Mouse (Mus musculus) ES-CJ7 (cell line): ENCODE data around the gene Lpar3.

Experiments used
- DNase-seq: peaks from one replicate; pipeline ENCODE4 v3.0.0; 2011; ENCODE audit warnings: low read depth, low spot score

The Lpar3 gene

DNA sequence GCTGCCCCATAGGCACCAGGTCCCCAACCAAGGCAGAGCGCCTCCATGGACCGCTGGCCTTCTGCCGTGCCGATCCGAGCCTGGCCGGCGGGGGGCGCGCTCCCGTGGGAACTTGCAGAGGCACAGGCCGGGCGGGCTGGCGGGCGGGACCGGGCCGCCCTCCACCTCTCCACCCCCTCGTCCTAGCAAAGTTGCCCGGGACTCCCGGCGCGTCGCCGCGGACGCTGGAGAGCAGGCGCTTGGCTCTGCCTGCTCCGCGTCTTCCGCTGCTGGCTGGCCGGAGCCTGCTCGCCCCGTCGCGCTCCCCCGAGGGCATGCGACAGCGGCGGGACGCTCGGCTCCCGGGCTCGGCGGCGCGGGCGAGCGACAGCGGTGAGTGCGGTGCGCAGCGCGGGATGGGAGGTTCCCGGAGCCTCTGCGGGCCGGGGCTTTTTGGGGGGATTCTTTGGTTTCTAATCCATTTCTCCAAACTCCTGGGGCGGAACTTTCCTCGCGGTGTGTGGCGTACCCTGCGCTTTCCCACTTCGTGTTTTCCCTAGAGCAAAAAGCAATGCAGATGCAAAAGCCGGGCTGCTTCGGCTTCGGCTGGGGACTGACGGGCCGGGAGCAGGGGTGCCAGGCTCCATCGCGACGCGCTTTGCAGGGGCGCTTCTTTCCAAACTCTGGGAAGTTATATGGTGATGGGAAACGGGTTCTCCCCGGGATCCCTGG lies at the start of gene Lpar3:
Lpar3 (plus strand) TSS at position 188 of the 711 bp plus-strand sequence.
- peak; percentile 68 for DNase-seq

DNA sequence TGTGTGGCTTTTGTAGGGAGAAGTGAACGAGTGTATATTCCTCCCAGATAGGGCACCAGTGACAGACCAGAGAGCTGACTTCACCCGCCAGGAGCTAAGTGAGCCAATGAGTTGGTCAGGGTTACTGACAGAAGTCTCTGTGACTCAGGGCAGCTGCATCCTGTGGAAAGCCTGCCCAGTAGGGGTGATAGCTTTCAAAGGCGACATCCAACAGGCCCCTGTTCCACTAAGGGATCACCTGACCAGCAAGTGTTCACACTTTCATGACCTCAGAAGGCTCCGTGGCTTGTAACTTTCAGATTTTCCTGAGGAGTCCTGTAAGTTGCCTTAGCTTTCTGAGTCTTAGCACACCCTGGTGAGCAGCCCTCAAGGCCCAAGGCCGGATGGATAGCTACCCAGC lies 47.7 kb upstream of the Lpar3 start:
- DNase-seq, result no peak

DNA sequence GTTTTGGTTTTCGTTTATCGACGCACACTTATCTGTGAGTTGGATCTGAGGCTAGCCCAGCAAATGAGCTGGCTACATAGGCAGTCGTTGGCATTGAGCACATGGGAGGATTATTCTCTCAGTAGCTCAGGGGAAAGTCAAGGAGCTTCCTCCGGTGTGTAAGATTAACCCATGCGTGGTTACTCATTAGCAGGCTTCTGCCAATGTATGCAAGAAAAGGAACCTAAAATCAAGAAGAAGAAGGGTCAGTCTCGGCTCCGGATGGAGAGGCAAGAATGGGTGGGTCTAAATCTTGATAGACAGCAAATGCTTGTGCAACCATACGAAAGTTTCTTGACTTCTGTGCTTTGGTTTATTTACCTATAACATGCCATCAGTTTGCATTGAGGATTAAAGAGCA lies 46.5 kb upstream of the Lpar3 start:
- no peak for DNase-seq

- DNase-seq, result no peak
These were observed 43.5 kb upstream of the Lpar3 start for GRCm38 (mm10) chr3:146177295-146177694.

- DNase-seq, result peak; percentile 79
These were observed 42.8 kb upstream of the Lpar3 start for GRCm38 (mm10) chr3:146177748-146178582.

DNA sequence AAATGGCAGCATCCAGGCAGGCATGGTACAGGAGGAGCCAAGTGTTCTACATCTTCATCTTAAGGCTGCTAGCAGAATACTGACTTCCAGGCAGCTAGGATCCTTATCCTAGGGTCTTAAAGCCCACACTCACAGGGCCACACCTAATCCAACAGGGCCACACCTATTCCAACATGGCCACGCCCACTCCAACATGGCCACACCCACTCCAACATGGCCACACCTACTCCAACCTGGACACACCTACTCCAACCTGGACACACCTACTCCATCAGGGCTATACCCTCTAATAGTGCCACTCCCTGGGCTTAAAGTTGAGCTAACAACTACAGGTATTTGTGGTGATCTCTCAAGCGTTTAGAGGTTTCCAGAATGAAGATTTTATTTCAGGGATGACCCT lies 40.4 kb upstream of the Lpar3 start:
- DNase-seq, result peak; percentile 66

- DNase-seq, result peak; percentile 64
These were observed 39.8 kb upstream of the Lpar3 start for GRCm38 (mm10) chr3:146180986-146181385.

- DNase-seq, result peak; percentile 77
These were observed 35.6 kb upstream of the Lpar3 start for GRCm38 (mm10) chr3:146184992-146185657.

DNA sequence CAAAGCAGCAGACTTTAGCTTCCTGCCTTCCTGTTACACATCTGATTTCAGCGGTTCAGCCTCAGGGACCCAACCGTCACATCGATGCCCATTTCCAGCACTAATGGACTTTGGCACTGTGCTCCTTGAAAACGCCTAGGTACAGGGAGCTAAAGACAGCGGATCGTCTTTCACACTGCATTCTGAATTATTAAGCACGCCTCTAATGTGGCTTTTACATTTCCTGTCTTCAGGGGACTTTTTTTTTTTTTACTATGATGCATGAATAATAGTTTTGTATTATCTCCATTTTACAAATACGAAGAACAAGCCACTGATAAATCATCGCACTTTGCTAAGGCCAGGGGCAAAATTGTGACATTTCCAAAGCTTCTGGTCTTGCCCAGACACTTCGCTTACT lies 34.7 kb upstream of the Lpar3 start:
- no peak for DNase-seq

DNA sequence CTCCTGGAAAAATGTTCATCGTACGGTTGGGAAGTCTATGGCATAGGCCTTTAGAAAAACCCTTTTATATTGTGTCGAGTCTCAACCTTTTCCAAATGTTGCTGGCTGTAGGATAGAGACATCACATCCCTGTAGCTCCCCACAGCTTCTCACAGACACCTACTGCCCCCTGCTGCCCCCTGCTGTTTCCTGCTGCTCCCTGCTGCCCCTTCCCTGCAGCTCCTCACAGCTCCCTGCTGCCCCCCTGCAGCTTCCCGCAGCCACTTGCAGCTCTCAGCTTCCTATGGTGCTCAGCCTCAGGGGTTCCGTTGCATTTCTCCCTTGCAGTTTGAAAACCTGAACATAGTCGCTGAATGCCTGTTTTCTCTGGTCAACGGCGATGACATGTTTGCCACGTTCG lies 30.8 kb upstream of the Lpar3 start:
- peak; percentile 63 for DNase-seq

DNA sequence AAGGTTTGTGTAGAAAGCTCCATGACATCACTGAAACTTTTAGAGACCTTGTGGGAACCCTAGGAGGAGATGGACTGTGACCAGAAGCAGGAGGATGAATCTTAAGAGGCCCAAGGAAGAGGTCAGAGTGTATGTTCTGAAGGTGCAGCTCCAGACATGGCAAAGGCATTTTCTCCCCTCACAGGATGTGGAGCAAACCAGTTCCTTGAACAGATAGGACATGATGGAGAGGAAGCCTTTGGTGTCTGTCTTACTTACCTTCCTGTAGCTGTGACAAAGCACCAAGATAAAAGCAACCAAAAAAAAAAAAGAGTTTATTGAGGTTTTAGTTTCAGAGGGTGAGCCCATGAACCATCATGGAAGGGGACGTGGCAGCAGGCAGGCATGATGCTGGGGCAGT lies 28.3 kb upstream of the Lpar3 start:
- DNase-seq, result no peak

DNA sequence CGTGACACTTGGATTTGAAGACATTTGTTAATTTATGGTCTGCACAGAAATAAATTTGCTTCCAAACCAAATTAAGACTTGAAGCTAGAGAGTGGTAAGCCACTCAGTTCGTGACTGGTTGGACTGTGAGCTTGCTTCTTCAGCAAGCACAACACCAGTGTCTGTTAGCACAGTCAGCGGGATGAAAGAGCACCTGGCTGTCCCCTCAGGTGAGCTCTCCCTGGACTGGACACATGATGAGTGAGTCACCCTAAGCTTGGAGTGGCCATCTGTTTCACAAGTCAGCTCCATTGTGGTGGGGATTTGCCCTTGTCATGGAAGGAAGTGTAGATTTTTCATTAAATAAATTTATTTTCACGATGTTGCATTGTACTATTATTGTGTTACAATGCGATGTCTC lies 25.6 kb upstream of the Lpar3 start:
- no peak for DNase-seq

DNA sequence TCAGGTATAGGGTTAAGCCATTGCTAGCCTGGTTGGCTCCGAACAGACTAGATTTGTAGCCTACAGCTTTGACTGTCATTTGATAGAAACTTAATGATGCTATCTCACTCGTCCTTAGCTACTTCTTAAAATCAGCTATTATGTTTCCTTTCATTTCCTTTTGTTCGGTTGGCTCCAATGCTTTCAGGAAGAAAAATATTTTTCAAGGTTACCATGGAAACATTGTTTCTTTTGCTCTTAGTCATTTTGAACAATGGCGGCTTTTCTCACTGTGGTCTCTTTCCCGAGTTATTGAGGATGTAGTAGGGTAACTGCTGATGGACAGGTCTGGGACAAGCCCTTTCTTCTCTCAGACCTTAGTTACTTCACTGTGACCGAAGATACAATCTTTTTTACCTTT lies 24.5 kb upstream of the Lpar3 start:
- no peak for DNase-seq

DNA sequence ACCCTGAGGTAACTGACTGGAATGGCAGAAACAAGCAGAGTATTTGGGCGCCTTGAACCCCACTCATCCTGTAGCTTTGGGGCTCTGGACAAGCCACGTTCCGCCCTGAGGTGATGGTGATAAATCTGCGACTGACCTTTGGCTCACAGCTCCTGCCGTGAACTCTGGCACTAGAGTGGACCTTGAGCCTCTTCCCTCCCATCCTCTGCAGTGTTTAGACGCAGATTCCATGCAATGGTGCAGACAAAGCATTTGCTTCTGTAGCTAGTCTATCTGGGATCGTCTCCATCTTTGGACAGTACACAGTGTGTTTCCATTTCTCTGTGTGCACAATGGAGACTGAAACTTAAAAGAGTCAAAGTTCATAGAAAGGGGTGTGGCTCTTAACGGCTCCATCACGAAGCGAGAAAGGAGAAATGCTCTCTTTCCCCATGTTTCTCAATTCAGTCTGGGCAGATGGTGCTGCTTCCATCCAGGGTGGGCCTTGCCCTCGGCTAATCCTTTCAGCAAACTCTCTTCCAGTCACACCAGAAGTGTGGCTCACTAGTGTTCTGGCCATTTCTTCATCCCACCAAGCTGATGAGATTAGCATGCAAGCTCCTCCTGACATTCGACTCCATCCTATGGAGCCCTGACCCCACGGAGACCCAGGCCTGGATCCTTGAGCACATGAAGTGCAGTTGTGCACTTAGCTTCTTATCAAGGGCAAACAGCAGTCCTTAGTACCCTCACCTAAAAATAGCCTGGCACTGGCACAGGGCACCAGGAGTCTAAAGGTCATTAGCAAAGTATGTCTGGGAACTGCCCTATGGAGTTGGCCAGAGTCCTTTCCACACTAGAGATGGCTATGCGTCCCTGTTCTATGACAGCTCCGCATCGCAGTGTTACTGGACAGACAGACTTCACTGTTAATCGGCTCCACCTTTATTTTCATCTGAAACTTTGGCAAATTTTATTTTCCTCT lies 23.7 kb upstream of the Lpar3 start:
- DNase-seq, result no peak

DNA sequence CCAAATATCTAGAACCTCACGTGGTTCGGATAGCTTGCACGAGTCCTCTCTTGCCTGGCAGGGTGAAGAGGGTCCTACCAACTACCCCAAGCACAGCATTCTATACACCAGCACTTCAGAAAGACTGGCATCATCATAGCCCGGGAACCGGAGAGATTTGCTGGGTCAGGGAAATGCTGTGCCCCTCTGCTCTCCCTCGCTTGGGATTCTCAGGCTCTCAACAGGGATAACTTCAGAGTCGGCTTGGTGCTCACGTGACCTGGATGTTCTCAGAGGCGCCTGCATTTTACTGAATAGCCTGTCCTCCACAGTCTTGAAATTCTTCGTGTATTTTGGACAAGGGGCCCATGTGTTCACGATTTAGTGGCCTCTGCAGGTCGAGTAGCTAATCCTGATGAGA lies 23.0 kb upstream of the Lpar3 start:
- no peak for DNase-seq

DNA sequence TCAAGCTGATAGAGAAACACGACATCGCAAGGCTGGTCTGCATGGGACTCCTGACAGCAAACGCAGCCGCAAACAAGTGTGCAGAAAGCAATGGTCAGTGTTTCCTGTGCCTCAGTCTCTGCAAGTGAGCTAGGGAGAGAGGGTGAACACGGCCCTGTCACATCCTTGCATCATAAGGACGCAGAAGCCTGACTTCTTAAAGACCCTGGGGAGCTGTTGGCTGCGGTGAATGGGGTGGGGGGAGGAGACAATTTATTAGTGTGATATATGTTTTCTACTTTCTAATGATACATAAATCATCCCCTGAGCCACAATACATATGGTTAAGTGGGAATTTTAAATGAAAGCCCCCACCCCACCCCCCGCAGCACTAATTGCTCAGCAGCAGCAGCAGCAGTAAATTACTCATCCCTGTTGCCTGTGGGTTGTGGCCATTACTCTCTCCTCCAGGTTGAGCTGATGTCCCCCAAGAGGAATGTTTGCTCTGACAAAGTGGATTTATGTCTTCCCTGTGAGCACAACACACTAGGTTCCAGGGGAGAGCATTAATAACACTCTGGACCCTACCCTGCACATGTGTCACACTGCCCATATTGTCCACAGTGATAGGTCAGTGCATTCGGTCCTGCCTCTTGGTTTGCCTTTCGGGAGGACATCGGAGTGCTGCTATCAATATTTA lies 21.8 kb upstream of the Lpar3 start:
- no peak for DNase-seq

- DNase-seq, result no peak
These were observed 21.3 kb upstream of the Lpar3 start for GRCm38 (mm10) chr3:146199486-146199885.

DNA sequence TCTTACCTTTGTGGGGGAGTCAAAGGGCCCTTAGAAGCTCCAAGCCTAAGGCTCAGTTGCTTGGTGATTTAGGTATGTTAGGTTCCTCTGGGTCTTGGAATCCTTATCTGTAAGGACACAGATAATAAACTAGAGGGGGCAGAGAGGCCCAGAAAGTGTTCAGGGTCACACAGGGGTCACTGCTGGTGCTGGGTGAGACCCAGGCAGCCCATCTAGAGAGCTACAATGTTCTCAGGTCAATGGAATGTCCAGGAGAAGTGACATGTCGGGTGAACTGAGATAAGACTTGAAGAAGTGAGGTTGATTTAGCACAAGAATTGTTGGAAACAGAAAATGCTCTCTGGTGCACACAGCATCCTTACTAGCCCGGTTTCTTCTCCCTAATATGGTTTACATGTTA lies 16.4 kb upstream of the Lpar3 start:
- no peak for DNase-seq

GRCm38 (mm10) chr3:146205305-146205704 lies 15.5 kb upstream of the Lpar3 start:
- no peak for DNase-seq

- DNase-seq, result no peak
These were observed 14.1 kb upstream of the Lpar3 start for GRCm38 (mm10) chr3:146206635-146207034.

GRCm38 (mm10) chr3:146207440-146207839 lies 13.3 kb upstream of the Lpar3 start:
- DNase-seq, result no peak
